Mouse (Mus musculus) kidney, postnatal 0 days (tissue): ENCODE data around the gene Rasgrf2. TPM values are rescaled to one million over a fixed set of nuclear protein-coding genes. Genes with fewer than 3 reads are reported as not detected.

Experiments used
- ATAC-seq: fragments of 200-750 bp; cut with Nextera tagmentation; replicated peaks from 2 replicates; pipeline ENCODE4 v1.8.0; 2017; ENCODE audit warnings: low read depth, moderate number of reproducible peaks, moderate TSS enrichment, moderate library complexity; ENCODE audit not compliant: low FRiP score
- DNase-seq: peaks from one replicate; pipeline ENCODE4 v3.0.0-alpha.2; 2016; ENCODE audit warnings: low spot score
- H3K27ac ChIP-seq: fragments of 300-500 bp; sonication (generic); 2 replicates; pipeline ENCODE4 v1.5.1; 2014; ENCODE audit warnings: mild to moderate bottlenecking
- H3K27me3 ChIP-seq: fragments of 300-500 bp; sonication (generic); 2 replicates; pipeline ENCODE4 v1.6.1; 2014; ENCODE audit warnings: low read length, mixed read lengths; ENCODE audit not compliant: insufficient read depth
- H3K36me3 ChIP-seq: fragments of 300-500 bp; sonication (generic); 2 replicates; pipeline ENCODE4 v1.6.1; 2014; ENCODE audit warnings: low read length, mixed read lengths; ENCODE audit not compliant: insufficient read depth
- H3K4me1 ChIP-seq: fragments of 300-500 bp; sonication (generic); replicated peaks from 2 replicates; pipeline ENCODE4 v1.6.1; 2014; ENCODE audit warnings: antibody characterized with exemption, low read length, mixed read lengths; ENCODE audit not compliant: insufficient read depth
- H3K4me2 ChIP-seq: fragments of 300-500 bp; sonication (generic); 2 replicates; pipeline ENCODE4 v1.6.1; 2014; ENCODE audit warnings: mild to moderate bottlenecking, low read length, moderate library complexity, mixed read lengths
- H3K4me3 ChIP-seq: fragments of 300-500 bp; sonication (generic); replicated peaks from 2 replicates; pipeline ENCODE4 v1.5.1; 2014; ENCODE audit warnings: low read depth, low read length
- H3K9ac ChIP-seq: fragments of 300-500 bp; sonication (generic); 2 replicates; pipeline ENCODE4 v1.6.1; 2014; ENCODE audit warnings: low read depth, low read length
- H3K9me3 ChIP-seq: fragments of 300-500 bp; sonication (generic); replicated peaks from 2 replicates; pipeline ENCODE4 v1.6.1; 2016; ENCODE audit warnings: low read length, inconsistent platforms, mixed read lengths
- CTCF ChIP-seq: IDR thresholded peaks from 2 replicates; pipeline ENCODE4 v1.5.1; 2016; ENCODE audit warnings: antibody characterized with exemption, low read depth, mild to moderate bottlenecking, moderate library complexity
- WGBS: fragments of 180-500 bp; shearing (Covaris S2); extraction: QIAGEN DNeasy Blood & Tissue Kit; methylation state at CpG from one replicate; pipeline ENCODE4 v1.1.7; 2014; 5-methylcytosine and 5-hydroxymethylcytosine counted together
- polyA plus RNA-seq: library from polyadenylated mRNA; unstranded; fragments of >200 nt; fragmentation: Nextera tagmentation; extraction: Ambion mirVana; gene quantifications from 2 replicates; pipeline ENCODE4 v1.2.1, GENCODE M21; 2015

Rasgrf2 gene
- polyA plus RNA-seq, 1 experiment from 2014 or later, result 0.82 TPM

DNA sequence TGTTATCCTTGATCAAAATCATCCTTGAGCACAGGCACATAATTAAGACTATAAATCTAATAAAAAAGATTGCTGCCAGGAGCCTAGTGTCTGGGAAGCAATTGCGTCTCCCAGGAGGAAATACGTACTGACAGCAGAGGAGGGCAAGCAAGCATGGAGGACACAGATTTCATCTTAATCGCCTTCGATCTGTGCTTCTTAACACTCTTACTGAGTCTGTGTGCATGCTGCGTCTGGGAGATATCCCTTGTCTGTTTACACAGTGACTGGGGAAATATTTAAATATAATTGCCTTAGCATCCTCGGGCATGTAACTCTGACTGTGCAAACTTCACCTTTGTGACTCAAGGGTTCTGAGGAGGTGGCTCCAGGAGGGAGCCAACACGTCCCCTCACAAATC lies 33.0 kb downstream of the Rasgrf2 start:
- H3K4me2 ChIP-seq, result no peak overlapping the region
- no peaks in the 10 kb centered on the region for H3K9me3 ChIP-seq
- no peak overlapping the region for H3K9ac ChIP-seq
- no peaks in the 10 kb centered on the region for H3K27me3 ChIP-seq
- no peak for TF ChIP-seq CTCF
- no peak overlapping the region for H3K4me3 ChIP-seq
- no peak overlapping the region for H3K27ac ChIP-seq
- ATAC-seq, result no peak
- 0 out of 2 replicates have a peak, but pooled peaks cover 6% of the 10 kb centered on the region for H3K4me1 ChIP-seq
- H3K36me3 ChIP-seq, result no peaks in the 10 kb centered on the region
- 63% methylated on average over 7 of the region's 7 CpGs for WGBS
- DNase-seq, result no peak

DNA sequence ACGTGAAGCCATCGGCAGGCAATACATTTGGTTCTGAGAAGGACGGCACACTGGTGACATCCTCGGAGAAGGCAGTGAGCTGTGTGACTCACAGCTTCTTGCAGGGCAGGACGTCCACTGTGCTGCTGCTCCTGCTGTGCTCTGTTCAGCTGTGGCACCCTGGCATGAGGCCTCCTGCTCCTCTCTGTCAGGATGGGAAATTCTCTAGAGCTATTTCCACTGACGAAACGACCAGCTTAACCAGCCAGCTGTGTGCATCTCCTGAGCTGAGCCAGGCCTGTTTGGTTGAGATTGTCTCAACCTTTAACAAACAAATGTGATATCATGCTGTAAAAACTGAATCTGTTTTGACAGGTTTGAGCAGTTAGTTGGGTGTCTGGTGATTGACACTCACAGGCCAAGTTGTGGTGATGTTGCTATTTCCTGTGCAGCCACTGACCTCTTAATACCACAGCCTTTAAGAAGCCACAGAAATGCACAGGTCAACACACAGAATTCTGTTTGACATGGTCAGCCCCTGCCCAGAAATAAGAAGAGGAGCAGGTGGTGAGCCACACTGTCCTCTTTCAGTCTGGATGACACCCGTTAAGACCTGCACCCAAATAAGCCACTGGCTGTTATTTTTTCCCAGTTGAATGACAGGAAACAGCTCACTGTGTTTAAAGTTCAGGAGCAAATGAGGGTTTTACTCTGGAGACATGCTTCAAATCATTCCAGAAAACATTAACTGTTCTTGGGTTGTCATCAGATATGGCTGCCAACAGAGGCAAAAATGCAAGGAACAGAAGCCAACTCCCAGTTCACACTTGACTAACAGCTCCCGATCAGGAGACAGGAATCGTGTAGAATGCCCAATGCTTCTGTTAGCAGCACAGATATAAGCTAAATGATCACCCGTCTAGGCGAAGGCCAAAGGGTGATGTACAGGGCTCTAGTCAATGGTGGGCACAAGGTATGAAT lies 36.0 kb downstream of the Rasgrf2 start:
- no peaks in the 10 kb centered on the region for H3K36me3 ChIP-seq
- no peak overlapping the region for H3K4me3 ChIP-seq
- 0 out of 2 replicates have a peak, but pooled peaks cover 6% of the 10 kb centered on the region for H3K4me1 ChIP-seq
- H3K9ac ChIP-seq, result no peak overlapping the region
- 60% methylated on average over 12 of the region's 12 CpGs for WGBS
- no peak for ATAC-seq
- no peak for TF ChIP-seq CTCF
- H3K27ac ChIP-seq, result no peak overlapping the region
- H3K27me3 ChIP-seq, result no peaks in the 10 kb centered on the region
- no peak for DNase-seq
- no peaks in the 10 kb centered on the region for H3K9me3 ChIP-seq
- H3K4me2 ChIP-seq, result no peak overlapping the region

DNA sequence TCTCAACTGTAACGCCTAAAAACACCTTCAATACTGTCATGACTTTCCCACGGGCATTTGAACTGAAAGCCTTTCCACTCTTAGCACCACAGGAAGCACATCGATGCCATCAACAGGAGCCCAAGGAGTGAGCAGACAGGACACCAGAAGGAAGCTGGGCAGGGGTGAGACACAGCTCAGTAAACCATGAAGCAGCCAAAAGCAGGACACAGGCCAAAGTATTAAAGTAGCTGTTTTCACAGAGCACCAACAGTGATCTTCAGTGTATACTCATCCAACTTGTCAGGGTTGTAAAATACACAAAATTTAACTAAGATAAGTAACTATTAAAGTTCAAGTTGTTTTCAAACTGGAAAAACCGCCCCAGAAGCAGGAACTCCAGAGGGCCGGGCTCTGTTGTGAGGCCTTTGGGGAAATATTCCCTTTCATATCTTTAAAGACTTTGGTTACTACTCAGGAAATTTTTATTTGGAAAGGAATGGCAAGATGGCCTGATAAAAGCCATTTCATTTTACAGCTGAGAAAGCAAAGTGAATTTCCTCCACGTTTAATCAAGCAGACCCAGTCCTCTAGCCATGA lies 37.7 kb downstream of the Rasgrf2 start:
- WGBS, result 62% methylated on average over 6 of the region's 6 CpGs
- Histone ChIP-seq H3K9me3 (no peaks in the 10 kb centered on the region), H3K4me3 (no peak overlapping the region), H3K4me2 (no peak overlapping the region), H3K27ac (0 out of 2 replicates have a peak overlapping the region, but pooled peaks have one; percentile 26), H3K9ac (no peak overlapping the region), H3K36me3 (no peaks in the 10 kb centered on the region), H3K4me1 (0 out of 2 replicates have a peak, but pooled peaks cover 6% of the 10 kb centered on the region), H3K27me3 (no peaks in the 10 kb centered on the region)
- DNase-seq, result no peak
- TF ChIP-seq CTCF, result no peak
- ATAC-seq, result no peak

DNA sequence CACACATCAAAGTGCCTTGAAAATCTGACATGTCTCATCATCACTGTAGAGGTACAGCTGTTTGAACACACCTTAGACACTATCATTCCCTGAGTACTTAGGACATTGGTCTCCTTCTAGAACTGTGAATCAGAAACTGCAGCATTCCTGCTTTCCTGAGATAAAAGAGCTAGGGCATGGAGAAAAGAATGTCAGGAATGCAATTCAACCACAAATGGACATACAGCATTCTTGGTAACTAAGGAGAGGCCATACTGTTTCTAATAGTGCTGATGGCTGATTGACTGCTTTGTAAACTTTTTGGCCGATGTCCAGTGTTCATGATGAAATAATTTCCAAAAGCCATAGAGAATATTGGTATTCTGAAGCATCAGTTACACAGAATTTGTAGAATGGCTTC lies 58.3 kb downstream of the Rasgrf2 start:
- Histone ChIP-seq H3K4me2 (no peak overlapping the region), H3K27me3 (no peaks in the 10 kb centered on the region), H3K4me1 (no peaks in the 10 kb centered on the region), H3K36me3 (no peaks in the 10 kb centered on the region), H3K9ac (no peak overlapping the region), H3K27ac (no peak overlapping the region), H3K9me3 (no peaks in the 10 kb centered on the region), H3K4me3 (no peak overlapping the region)
- WGBS, result 64% methylated on average over 1 of the region's 1 CpGs
- TF ChIP-seq CTCF, result no peak
- no peak for ATAC-seq
- peak; percentile 40 for DNase-seq

GRCm38 (mm10) chr13:92068651-92069050 lies 62.8 kb downstream of the Rasgrf2 start:
- Histone ChIP-seq H3K36me3 (no peaks in the 10 kb centered on the region), H3K4me3 (no peak overlapping the region), H3K4me1 (no peaks in the 10 kb centered on the region), H3K27ac (no peak overlapping the region), H3K4me2 (no peak overlapping the region), H3K9me3 (no peaks in the 10 kb centered on the region), H3K9ac (no peak overlapping the region), H3K27me3 (no peaks in the 10 kb centered on the region)
- ATAC-seq, result no peak
- no peak for DNase-seq
- no peak for TF ChIP-seq CTCF

GRCm38 (mm10) chr13:92067831-92068230 lies 63.6 kb downstream of the Rasgrf2 start:
- DNase-seq (no peak), ATAC-seq (no peak)
- Histone ChIP-seq H3K4me3 (no peak overlapping the region), H3K4me1 (no peaks in the 10 kb centered on the region), H3K4me2 (no peak overlapping the region), H3K27ac (no peak overlapping the region), H3K9ac (no peak overlapping the region), H3K27me3 (no peaks in the 10 kb centered on the region), H3K36me3 (no peaks in the 10 kb centered on the region), H3K9me3 (no peaks in the 10 kb centered on the region)
- no peak for TF ChIP-seq CTCF
- 71% methylated on average over 2 of the region's 2 CpGs for WGBS
